Mouse (Mus musculus): ENCODE data around the gene Mast2.

Mast2 gene

GRCm38 (mm10) chr4:116464126-116464981 is at the start of gene Mast2:
Gene Mast2 (minus strand): TSS chr4:116464183.
- in situ Hi-C loops (cut with MboI) = no loop called here

- in situ Hi-C loops (cut with MboI) = no loop called here
Observed at GRCm38 (mm10) chr4:116507425-116508218, 43.6 kb upstream of the Mast2 start, which contains the start of gene Ipp. Gene Ipp (plus strand): TSS chr4:116507549.

GRCm38 (mm10) chr4:116506886-116507424 is 43.0 kb upstream of the Mast2 start:
- in situ Hi-C loops (cut with MboI) = no loop called here

- in situ Hi-C loops (cut with MboI) = no loop called here
Observed at GRCm38 (mm10) chr4:116499978-116500377, 36.0 kb upstream of the Mast2 start.

DNA sequence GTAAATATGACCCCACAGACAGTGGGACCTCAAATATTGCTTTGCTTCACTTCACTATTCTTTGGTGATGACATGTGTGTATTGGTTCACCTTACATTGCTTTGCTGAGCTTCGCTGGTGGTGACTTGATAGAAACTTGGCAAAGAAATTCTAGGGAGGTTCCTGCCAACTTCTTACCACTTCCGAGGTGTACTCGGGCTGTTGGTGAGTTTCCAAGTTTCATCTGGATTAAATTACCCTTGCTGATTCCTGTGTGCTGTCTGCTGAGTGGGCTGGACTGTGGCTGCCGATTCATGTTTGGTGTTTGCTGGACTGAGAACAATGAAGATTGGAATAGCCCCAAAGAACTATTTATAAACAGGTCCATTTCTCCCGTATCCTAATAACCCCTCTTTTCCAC is 29.7 kb upstream of the Mast2 start:
- in situ Hi-C loops (cut with MboI) = no loop called here

DNA sequence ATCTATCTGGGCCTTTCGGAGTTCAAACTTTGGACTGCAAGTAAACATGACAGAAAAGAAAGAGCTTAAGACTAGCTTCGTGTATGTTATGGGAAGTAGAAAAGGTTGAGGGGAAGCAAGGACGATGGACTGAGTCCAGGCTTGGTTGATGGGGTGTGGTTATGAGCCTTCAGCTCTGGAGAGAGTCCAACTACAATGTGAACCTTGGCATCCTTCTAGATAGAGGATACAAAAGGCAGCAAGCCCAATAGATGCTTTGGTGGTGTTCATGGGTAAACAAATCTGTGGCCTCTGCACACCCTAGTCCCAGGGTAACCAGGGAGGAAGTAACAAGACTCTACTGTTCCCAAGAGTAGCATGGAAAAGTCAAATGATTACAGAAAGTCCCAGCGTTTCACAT is 28.5 kb upstream of the Mast2 start:
- in situ Hi-C loops (cut with MboI) = no loop called here

GRCm38 (mm10) chr4:116491886-116492285 is 27.9 kb upstream of the Mast2 start:
- in situ Hi-C loops (cut with MboI) = no loop called here

DNA sequence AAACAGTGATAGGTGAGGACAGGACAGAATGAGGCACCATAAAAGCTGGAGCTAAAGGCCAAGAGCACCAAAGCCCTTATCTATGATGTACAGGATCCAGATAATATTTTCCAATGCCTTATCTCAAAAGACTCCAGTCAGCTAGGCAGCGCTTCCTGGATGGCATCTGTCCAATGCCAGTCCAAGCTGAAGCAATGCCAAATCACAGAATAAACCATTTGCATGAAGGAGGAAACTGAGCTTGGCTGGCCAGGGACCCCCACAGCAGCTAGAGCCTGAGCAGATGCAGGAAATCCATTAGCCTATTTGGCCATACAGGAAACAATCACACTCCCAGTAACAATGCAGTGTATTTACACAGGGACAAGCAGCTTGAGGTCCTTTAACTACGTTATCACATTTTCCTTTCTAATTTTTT is 27.1 kb upstream of the Mast2 start:
- in situ Hi-C loops (cut with MboI) = no loop called here

GRCm38 (mm10) chr4:116483476-116483875 is 19.5 kb upstream of the Mast2 start:
- in situ Hi-C loops (cut with MboI) = no loop called here

- in situ Hi-C loops (cut with MboI) = no loop called here
Observed at GRCm38 (mm10) chr4:116481322-116481721, 17.3 kb upstream of the Mast2 start.

- in situ Hi-C loops (cut with MboI) = no loop called here
Observed at GRCm38 (mm10) chr4:116463231-116464125, 505 bp downstream of the Mast2 start.

- in situ Hi-C loops (cut with MboI) = no loop called here
Observed at GRCm38 (mm10) chr4:116461943-116462342, 2.0 kb downstream of the Mast2 start.

DNA sequence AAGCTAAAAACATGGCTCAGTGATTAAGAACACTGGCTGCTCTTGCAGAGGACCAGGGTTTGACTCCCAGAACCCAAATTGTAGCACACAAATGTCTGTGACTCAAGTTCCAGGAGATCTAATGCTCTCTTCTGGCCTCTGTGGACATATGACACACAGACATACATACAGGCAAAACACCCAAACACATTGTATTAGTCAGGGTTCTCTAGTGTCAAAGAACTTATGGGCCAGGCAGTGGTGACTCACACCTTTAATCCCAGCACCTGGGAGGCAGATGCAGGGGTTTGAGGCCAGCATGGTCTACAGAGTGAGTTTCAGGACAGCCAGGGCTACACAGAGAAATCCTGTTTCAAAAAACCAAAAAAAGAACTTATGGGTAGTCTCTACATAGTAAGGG is 12.4 kb downstream of the Mast2 start:
- in situ Hi-C loops (cut with MboI) = no loop called here

GRCm38 (mm10) chr4:116449951-116450350 is 14.0 kb downstream of the Mast2 start:
- in situ Hi-C loops (cut with MboI) = no loop called here

- in situ Hi-C loops (cut with MboI) = no loop called here
Observed at GRCm38 (mm10) chr4:116448673-116449072, 15.3 kb downstream of the Mast2 start.

- in situ Hi-C loops (cut with MboI) = no loop called here
Observed at GRCm38 (mm10) chr4:116439383-116439782, 24.6 kb downstream of the Mast2 start.

DNA sequence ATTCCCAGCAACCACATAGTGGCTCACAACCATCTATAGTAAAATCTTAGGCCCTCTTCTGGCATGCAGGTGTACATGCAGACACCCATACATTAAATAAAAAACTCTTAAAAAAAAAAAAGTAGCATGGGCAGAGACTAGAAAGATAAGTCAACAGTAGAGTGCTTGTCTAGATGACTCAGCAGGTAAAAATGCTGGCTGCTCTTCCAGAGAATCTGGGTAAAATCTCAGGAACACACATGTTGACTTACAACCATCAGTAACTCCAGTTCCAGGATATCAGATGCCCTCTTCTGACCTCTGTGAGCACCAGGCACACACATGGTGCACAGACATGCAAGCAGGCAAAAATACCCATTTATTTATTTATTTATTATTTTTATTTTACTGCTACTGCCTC is 25.4 kb downstream of the Mast2 start:
- in situ Hi-C loops (cut with MboI) = no loop called here

DNA sequence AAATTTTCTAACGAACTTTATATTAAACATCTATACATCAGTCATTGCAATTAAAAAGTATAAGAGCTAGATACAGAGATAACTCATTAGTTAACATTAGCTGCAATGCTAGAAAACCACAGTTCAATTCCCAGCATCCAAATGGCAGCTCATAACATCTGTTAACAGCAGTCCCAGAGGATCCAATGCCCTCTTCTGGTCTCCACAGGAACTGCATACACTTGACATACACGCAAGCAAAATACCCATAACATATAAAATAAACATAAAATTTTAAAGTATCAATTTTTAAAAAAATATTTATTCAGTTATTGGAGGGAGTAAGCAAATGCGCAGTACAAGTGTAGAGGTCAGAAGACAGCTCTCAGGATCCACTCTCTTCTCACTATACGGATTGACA is 28.4 kb downstream of the Mast2 start:
- in situ Hi-C loops (cut with MboI) = no loop called here

DNA sequence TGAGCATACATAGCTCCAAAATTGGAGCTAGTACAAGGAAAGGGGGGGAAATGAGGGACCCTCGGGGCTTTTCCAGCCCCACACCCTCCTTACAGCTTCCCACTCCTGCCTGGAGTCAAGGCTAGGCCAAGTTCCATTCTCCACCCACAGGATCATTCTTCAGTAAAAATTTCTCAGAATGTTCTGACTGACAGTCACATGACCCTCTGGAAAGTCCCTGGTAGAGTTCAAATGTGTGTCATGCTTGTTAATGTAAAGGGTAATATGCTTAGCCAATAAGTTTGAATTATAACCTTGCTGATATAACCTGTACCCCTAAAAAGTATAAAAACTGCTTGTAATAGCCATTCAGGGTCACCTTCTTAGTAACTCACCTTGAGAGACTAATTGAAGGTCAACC is 41.8 kb downstream of the Mast2 start:
- in situ Hi-C loops (cut with MboI) = no loop called here

- in situ Hi-C loops (cut with MboI) = no loop called here
Observed at GRCm38 (mm10) chr4:116421170-116421569, 42.8 kb downstream of the Mast2 start.

- in situ Hi-C loops (cut with MboI) = no loop called here
Observed at GRCm38 (mm10) chr4:116412993-116413392, 51.0 kb downstream of the Mast2 start.

GRCm38 (mm10) chr4:116411401-116411800 is 52.6 kb downstream of the Mast2 start:
- in situ Hi-C loops (cut with MboI) = no loop called here
